Mouse (Mus musculus) T-cell, adult 2 months (primary cell): ENCODE data around the gene Spo11.

Experiments
- DNase-seq: peaks from one replicate; pipeline ENCODE4 v3.0.0; 2022; ENCODE audit warnings: low spot score

Spo11 gene

GRCm38 (mm10) chr2:172959006-172959768, 18.3 kb upstream of the Spo11 start:
- no peak for DNase-seq

GRCm38 (mm10) chr2:172960350-172960749, 17.1 kb upstream of the Spo11 start:
- no peak for DNase-seq

GRCm38 (mm10) chr2:172961211-172961610, 16.3 kb upstream of the Spo11 start:
- DNase-seq = no peak

GRCm38 (mm10) chr2:172965249-172965648, 12.3 kb upstream of the Spo11 start:
- no peak for DNase-seq

GRCm38 (mm10) chr2:172966480-172966879, 11.0 kb upstream of the Spo11 start:
- DNase-seq = peak; percentile 29

- DNase-seq = no peak
These were observed 5.6 kb upstream of the Spo11 start for GRCm38 (mm10) chr2:172971865-172972264.

- DNase-seq = no peak
These were observed 3.5 kb upstream of the Spo11 start for GRCm38 (mm10) chr2:172973806-172974565.

- no peak for DNase-seq
These were observed 2.8 kb upstream of the Spo11 start for GRCm38 (mm10) chr2:172974701-172975100.

GRCm38 (mm10) chr2:172975159-172975558, 2.3 kb upstream of the Spo11 start:
- no peak for DNase-seq

- peak; percentile 48 for DNase-seq
These were observed 750 bp upstream of the Spo11 start for GRCm38 (mm10) chr2:172976661-172977238.

- DNase-seq = peak; percentile 42
These were observed 682 bp downstream of the Spo11 start for GRCm38 (mm10) chr2:172978131-172978633.

GRCm38 (mm10) chr2:172979666-172980345, 2.3 kb downstream of the Spo11 start:
- no peak for DNase-seq

- no peak for DNase-seq
These were observed 5.5 kb downstream of the Spo11 start for GRCm38 (mm10) chr2:172982776-172983561.

GRCm38 (mm10) chr2:172990161-172990560, 12.7 kb downstream of the Spo11 start:
- DNase-seq = no peak

GRCm38 (mm10) chr2:172996207-172996606, 18.7 kb downstream of the Spo11 start:
- peak; percentile 72 for DNase-seq

- DNase-seq = no peak
These were observed 20.2 kb downstream of the Spo11 start for GRCm38 (mm10) chr2:172997748-172998147.

- no peak for DNase-seq
These were observed 21.0 kb downstream of the Spo11 start for GRCm38 (mm10) chr2:172998478-172998877.

- peak; percentile 99 for DNase-seq
These were observed 22.3 kb downstream of the Spo11 start, which contains the start of gene Rae1 for GRCm38 (mm10) chr2:172999630-173000284. Rae1 (plus strand) TSS chr2:173000117.

GRCm38 (mm10) chr2:173000285-173000652, 22.8 kb downstream of the Spo11 start:
- DNase-seq = no peak

GRCm38 (mm10) chr2:173000921-173001320, 23.4 kb downstream of the Spo11 start:
- no peak for DNase-seq

- no peak for DNase-seq
These were observed 26.2 kb downstream of the Spo11 start for GRCm38 (mm10) chr2:173003737-173004136.
